Mouse (Mus musculus) heart, adult 8-10 months (tissue): ENCODE data around the gene Hoxb8. TPM values are rescaled to one million over a fixed set of nuclear protein-coding genes. Genes with fewer than 3 reads are reported as not detected.

ENCODE experiments used
- DNase-seq: peaks from one replicate; pipeline ENCODE4 v3.0.0; 2022; ENCODE audit warnings: low spot score
- total RNA-seq, 4 experiments: library from RNA; stranded (reverse); gene quantifications; 2 replicates each; pipeline ENCODE4 v1.2.4; 2022

Gene Hoxb8
- total RNA-seq, 4 experiments from 2014 or later = not detected

- no peak for DNase-seq
Measured at GRCm38 (mm10) chr11:96268031-96268745, 13.5 kb upstream of the Hoxb8 start.

- DNase-seq = no peak
Measured at GRCm38 (mm10) chr11:96269869-96270268, 11.8 kb upstream of the Hoxb8 start.

- no peak for DNase-seq
Measured at GRCm38 (mm10) chr11:96270996-96271540, 10.6 kb upstream of the Hoxb8 start, which contains the start of gene Hoxb9. TSS of gene Hoxb9 (plus strand) at chr11:96271457.

GRCm38 (mm10) chr11:96271541-96272011 is 10.1 kb upstream of the Hoxb8 start:
- no peak for DNase-seq

- no peak for DNase-seq
Measured at GRCm38 (mm10) chr11:96272024-96272921, 9.4 kb upstream of the Hoxb8 start.

- no peak for DNase-seq
Measured at GRCm38 (mm10) chr11:96274428-96274827, 7.3 kb upstream of the Hoxb8 start.

- no peak for DNase-seq
Measured at GRCm38 (mm10) chr11:96275896-96276295, 5.8 kb upstream of the Hoxb8 start.

GRCm38 (mm10) chr11:96277151-96278044 is 4.3 kb upstream of the Hoxb8 start:
- DNase-seq = no peak

- no peak for DNase-seq
Measured at GRCm38 (mm10) chr11:96278324-96278723, 3.4 kb upstream of the Hoxb8 start.

- DNase-seq = peak; percentile 84
Measured at GRCm38 (mm10) chr11:96278773-96279172, 2.9 kb upstream of the Hoxb8 start.

- no peak for DNase-seq
Measured at GRCm38 (mm10) chr11:96279421-96280233, 2.1 kb upstream of the Hoxb8 start.

- no peak for DNase-seq
Measured at GRCm38 (mm10) chr11:96280399-96281378, 1.0 kb upstream of the Hoxb8 start.

- DNase-seq = no peak
Measured at GRCm38 (mm10) chr11:96281396-96281795, 309 bp upstream of the Hoxb8 start.

GRCm38 (mm10) chr11:96282795-96283430 is 1.2 kb downstream of the Hoxb8 start:
- DNase-seq = no peak

- DNase-seq = no peak
Measured at GRCm38 (mm10) chr11:96284041-96284749, 2.5 kb downstream of the Hoxb8 start.

- no peak for DNase-seq
Measured at GRCm38 (mm10) chr11:96284774-96285734, 3.3 kb downstream of the Hoxb8 start.
